In genomic region chr3:101506179-101506578, GRCm38 (mm10) we compare ENCODE assay signal across 8 mouse cellular contexts.
DNase-seq lines count a peak whose midpoint lies in the region; ATAC-seq and TF ChIP-seq lines count a peak whose summit lies in the region.

No protein-coding gene starts in this region.

- no peaks in the 10 kb centered on the region for H3K36me3 ChIP-seq in heart, embryonic 12.5 days
- no peaks in the 10 kb centered on the region for H3K36me3 ChIP-seq in kidney, embryonic 16.5 days (ENCODE audit: insufficient read depth, low read length)
- no peaks in the 10 kb centered on the region for H3K36me3 ChIP-seq in myocyte (ENCODE audit: control insufficient read depth, insufficient read depth)
- H3K36me3 ChIP-seq in splenic B cell, adult 2 months (ENCODE audit: control insufficient read depth, insufficient read depth, low read length, poor library complexity, severe bottlenecking) = no peaks in the 10 kb centered on the region

- no peaks in the 10 kb centered on the region for H3K27me3 ChIP-seq in heart, embryonic 12.5 days (replicated peaks)
- no peaks in the 10 kb centered on the region for H3K27me3 ChIP-seq in kidney, embryonic 16.5 days (ENCODE audit: insufficient read depth, low read length)
- H3K27me3 ChIP-seq in myocyte (ENCODE audit: control insufficient read depth, insufficient read depth, insufficient read length) = no peaks in the 10 kb centered on the region
- H3K27me3 ChIP-seq in splenic B cell, adult 2 months (ENCODE audit: control insufficient read depth, insufficient read depth, low read length, poor library complexity, severe bottlenecking) = no peaks in the 10 kb centered on the region

- H3K79me2 ChIP-seq in myocyte (ENCODE audit: control insufficient read depth, insufficient read depth) = no peaks in the 10 kb centered on the region

- WGBS in heart, embryonic 12.5 days = 20% methylated on average over 5 of the region's 5 CpGs
- 26% methylated on average over 5 of the region's 5 CpGs for whole genome bisulfite sequencing in kidney, embryonic 16.5 days

- no peak overlapping the region for H3K4me3 ChIP-seq in heart, embryonic 12.5 days
- H3K4me3 ChIP-seq in kidney, embryonic 16.5 days (ENCODE audit: low read length) = no peak overlapping the region
- no peak overlapping the region for H3K4me3 ChIP-seq in myocyte

- 0 out of 2 replicates have a peak, but pooled peaks have one; percentile 55 for ATAC-seq in erythroid progenitor cell, adult 5-6 weeks (replicated peaks; ENCODE audit: low FRiP score, poor library complexity, severe bottlenecking)
- ATAC-seq in heart, embryonic 12.5 days (ENCODE audit: insufficient number of reproducible peaks, low FRiP score) = peak; percentile 75
- peak; percentile 86 for ATAC-seq in kidney, embryonic 16.5 days (ENCODE audit: low FRiP score, low TSS enrichment)

- no peaks in the 10 kb centered on the region for H3K9me3 ChIP-seq in heart, embryonic 12.5 days (replicated peaks)
- no peaks in the 10 kb centered on the region for H3K9me3 ChIP-seq in kidney, embryonic 16.5 days (ENCODE audit: low read length)

- peak; percentile 85 for TF ChIP-seq CTCF in brain, embryonic 14.5 days (IDR thresholded peaks at IDR 0.05; ENCODE audit: borderline replicate concordance, extremely low read depth, insufficient read depth, insufficient read length)

- peak; percentile 52 for DNase-seq in A20 (ENCODE audit: low read depth, low spot score)
- peak; percentile 95 for DNase-seq in brain, embryonic 14.5 days (ENCODE audit: low read depth)
- DNase-seq in liver = peak; percentile 84
- DNase-seq in splenic B cell, adult 2 months (ENCODE audit: low read depth, low spot score) = peak; percentile 17

- no peak for TF ChIP-seq POLR2A in brain, embryonic 14.5 days (IDR thresholded peaks at IDR 0.05; ENCODE audit: borderline replicate concordance, extremely low read depth, insufficient read depth, insufficient read length, poor library complexity, severe bottlenecking)
- no peak for TF ChIP-seq POLR2A in myocyte (IDR thresholded peaks at IDR 0.05; ENCODE audit: insufficient read length, low read depth)

- peak overlapping the region; percentile 50; the same call in 1 of the 2 replicates for H3K9ac ChIP-seq in heart, embryonic 12.5 days
- peak overlapping the region; percentile 42; the same call in 1 of the 2 replicates for H3K9ac ChIP-seq in kidney, embryonic 16.5 days (replicated peaks; ENCODE audit: low read length)

- peaks cover 53% of the 10 kb centered on the region for H3K4me1 ChIP-seq in heart, embryonic 12.5 days (replicated peaks)
- H3K4me1 ChIP-seq in kidney, embryonic 16.5 days (ENCODE audit: insufficient read depth, low read length) = peaks cover 27% of the 10 kb centered on the region

- peak overlapping the region; percentile 55; the same call in 1 of the 2 replicates for H3K4me2 ChIP-seq in heart, embryonic 12.5 days
- H3K4me2 ChIP-seq in kidney, embryonic 16.5 days (replicated peaks; ENCODE audit: low read depth, low read length) = no peak overlapping the region
- no peak overlapping the region for H3K4me2 ChIP-seq in myocyte (ENCODE audit: low read depth)

- peak overlapping the region; percentile 84 for H3K27ac ChIP-seq in heart, embryonic 12.5 days (ENCODE audit: poor library complexity, severe bottlenecking)
- peak overlapping the region; percentile 61 for H3K27ac ChIP-seq in kidney, embryonic 16.5 days (ENCODE audit: low read length)

- H3ac ChIP-seq in myocyte (ENCODE audit: control insufficient read depth, insufficient read length) = no peak overlapping the region

TF ChIP-seq in myocyte, 11 proteins besides CTCF, POLR2A, EP300 and RAD21:
- TF ChIP-seq CEBPB (IDR thresholded peaks at IDR 0.05; ENCODE audit: insufficient read depth, poor library complexity, severe bottlenecking) (no peak), MYOD1 (IDR thresholded peaks at IDR 0.05; ENCODE audit: control insufficient read depth in 1 of 3, insufficient read length in 2 of 3, low read depth in 2 of 3) (peak in 2 of 3 experiments; percentile 8 to 28), MYOG (IDR thresholded peaks at IDR 0.05; ENCODE audit: control insufficient read depth in 1 of 3, insufficient read depth in 1 of 3, insufficient read length in 2 of 3, low read depth in 2 of 3) (peak in 1 of 3 experiments; percentile 44)

Comparison
In these comparisons a context has a peak if more than half of its experiments do, and no peak if none do; other contexts are left out.
1. DNase-seq: peak in every context shown above with its lines; median percentile 95 in brain, embryonic 14.5 days; 84 in liver; 52 in A20; 17 in splenic B cell, adult 2 months.